Mouse (Mus musculus) limb, embryonic 13.5 days (tissue): Measurements from ENCODE around the gene Spata17. TPM values are rescaled to one million over a fixed set of nuclear protein-coding genes. Genes with fewer than 3 reads are reported as not detected.
A peak's percentile ranks its signal among the peaks of the same experiment; 100 is the strongest.

Experiments used
- ATAC-seq: fragments of 200-750 bp; cut with Nextera tagmentation; 2 replicates; pipeline ENCODE4 v1.8.0; 2017; ENCODE audit warnings: low read depth, moderate number of reproducible peaks, moderate TSS enrichment; ENCODE audit not compliant: low FRiP score
- H3K27ac ChIP-seq: fragments of 300-500 bp; sonication (generic); 2 replicates; pipeline ENCODE4 v1.5.1; 2015; ENCODE audit warnings: inconsistent platforms, mild to moderate bottlenecking, moderate library complexity
- H3K27me3 ChIP-seq: fragments of 300-500 bp; sonication (generic); 2 replicates; pipeline ENCODE4 v1.6.1; 2015; ENCODE audit warnings: mild to moderate bottlenecking, inconsistent platforms
- H3K36me3 ChIP-seq: fragments of 300-500 bp; sonication (generic); 2 replicates; pipeline ENCODE4 v1.6.1; 2015; ENCODE audit warnings: inconsistent platforms, mild to moderate bottlenecking, moderate library complexity
- H3K4me1 ChIP-seq: fragments of 300-500 bp; sonication (generic); 2 replicates; pipeline ENCODE4 v1.6.1; 2015; ENCODE audit warnings: inconsistent platforms
- H3K4me2 ChIP-seq: fragments of 300-500 bp; sonication (generic); replicated peaks from 2 replicates; pipeline ENCODE4 v1.6.1; 2015; ENCODE audit warnings: inconsistent platforms, mild to moderate bottlenecking, moderate library complexity
- H3K4me3 ChIP-seq: fragments of 300-500 bp; sonication (generic); 2 replicates; pipeline ENCODE4 v1.5.1; 2015; ENCODE audit warnings: moderate library complexity, mild to moderate bottlenecking, inconsistent platforms
- H3K9ac ChIP-seq: fragments of 300-500 bp; sonication (generic); 2 replicates; pipeline ENCODE4 v1.6.1; 2015; ENCODE audit warnings: mild to moderate bottlenecking, inconsistent platforms
- H3K9me3 ChIP-seq: fragments of 300-500 bp; sonication (generic); 2 replicates; pipeline ENCODE4 v1.6.1; 2016; ENCODE audit warnings: inconsistent platforms
- WGBS: fragments of 180-500 bp; shearing (Covaris S2); methylation state at CpG from one replicate; pipeline ENCODE4 v1.1.7; 2015; 5-methylcytosine and 5-hydroxymethylcytosine counted together
- polyA plus RNA-seq: library from polyadenylated mRNA; unstranded; fragments of >200 nt; fragmentation: Nextera tagmentation; extraction: Ambion mirVana; gene quantifications from 2 replicates; pipeline ENCODE4 v1.2.1, GENCODE M21; 2015

Gene Spata17
- 0.52 and 0.74 TPM in 2 replicates for polyA plus RNA-seq

DNA sequence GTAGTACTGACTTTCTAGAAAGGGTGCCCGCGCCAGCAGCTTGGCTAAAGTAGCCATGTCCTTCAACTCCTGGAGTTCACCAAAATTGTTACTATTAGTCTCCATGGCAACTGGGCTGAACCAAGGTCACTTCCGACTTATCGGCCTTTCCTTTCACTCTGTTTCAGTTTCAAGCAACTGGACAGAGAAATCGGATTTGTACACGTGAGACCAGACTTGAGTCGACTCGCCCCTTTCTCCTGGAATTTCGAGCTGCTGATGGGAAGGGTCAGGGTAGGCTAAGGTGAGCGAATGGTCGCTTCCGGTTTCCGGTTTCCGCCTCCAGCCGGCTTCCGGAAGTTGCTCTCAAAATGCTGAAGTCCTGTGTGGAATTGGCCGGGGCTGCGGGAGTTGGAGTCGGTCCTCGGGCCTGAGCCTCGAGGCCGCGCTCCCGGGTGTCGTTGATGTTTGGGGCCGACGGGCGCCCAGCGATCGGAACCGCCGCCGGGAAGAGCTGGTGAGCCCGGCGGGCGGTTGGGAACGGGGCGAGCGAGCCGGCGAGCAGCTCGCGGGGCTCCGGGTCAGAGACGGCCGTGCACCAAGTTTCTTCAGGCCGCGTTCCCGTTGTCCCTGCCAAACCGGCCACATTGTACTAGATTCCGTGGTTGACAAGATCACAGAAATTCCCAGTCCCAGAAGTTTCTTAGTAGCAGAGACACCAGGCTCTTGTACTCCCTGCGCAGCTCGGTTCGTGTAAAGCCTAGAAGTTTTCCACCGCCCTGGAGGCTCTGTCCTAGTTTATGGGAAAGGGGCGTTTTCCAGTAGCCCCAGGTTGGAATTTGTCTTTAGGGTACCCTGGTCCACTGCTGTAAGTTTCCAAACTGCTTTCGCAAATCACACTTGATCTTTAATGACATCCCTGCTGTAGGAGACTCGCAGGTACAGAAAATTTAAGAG, at the start of gene Spata17, which contains the start of gene Gpatch2:
Spata17 (minus strand) TSS at position 285 of the 936 bp plus-strand sequence.
Gpatch2 (plus strand) TSS at position 328 of the 936 bp plus-strand sequence.
- peak within 1 kb of the TSS; percentile 88 for H3K4me3 ChIP-seq
- peak within 1 kb of the TSS; percentile 89 for H3K9ac ChIP-seq
- peak; percentile 92 for ATAC-seq
- peak within 1 kb of the TSS; percentile 70 for H3K27ac ChIP-seq
- peak within 1 kb of the TSS; percentile 75 for H3K4me2 ChIP-seq
- H3K27me3 ChIP-seq: no peaks in the 10 kb centered on the region
- H3K36me3 ChIP-seq: no peaks in the 10 kb centered on the region; the same call in 1 of the 2 replicates
- peaks cover 10% of the 10 kb centered on the region for H3K4me1 ChIP-seq
- no peaks in the 10 kb centered on the region for H3K9me3 ChIP-seq
- WGBS: 1% methylated on average over 58 of the region's 58 CpGs

DNA sequence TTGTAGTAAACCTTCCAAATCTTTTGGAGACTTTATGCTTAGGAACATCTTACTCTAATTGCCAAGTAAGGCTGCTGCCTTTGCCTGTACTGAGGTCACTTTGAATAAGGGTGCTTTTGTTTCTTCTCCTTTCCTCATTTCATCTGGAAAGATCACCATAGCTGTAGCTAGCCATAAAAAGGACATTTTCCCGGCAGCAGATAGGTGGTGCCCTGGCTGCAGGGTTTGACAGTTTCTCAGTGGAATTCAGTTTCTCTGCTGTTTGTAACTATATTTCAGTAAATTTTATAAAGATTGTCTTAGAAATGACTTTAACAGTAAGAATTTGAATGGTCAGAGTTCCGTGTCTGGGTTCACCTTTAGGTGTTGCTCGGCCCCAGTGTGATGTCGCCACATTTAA, 43.5 kb upstream of the Spata17 start:
- WGBS: 79% methylated on average over 4 of the region's 4 CpGs
- Histone ChIP-seq H3K36me3 (0 out of 2 replicates have a peak, but pooled peaks cover 2% of the 10 kb centered on the region), H3K27me3 (no peaks in the 10 kb centered on the region), H3K9ac (no peak overlapping the region), H3K27ac (no peak overlapping the region), H3K4me2 (no peak overlapping the region), H3K4me3 (no peak overlapping the region), H3K9me3 (no peaks in the 10 kb centered on the region), H3K4me1 (peaks cover 7% of the 10 kb centered on the region; the same call in 1 of the 2 replicates)
- no peak for ATAC-seq

DNA sequence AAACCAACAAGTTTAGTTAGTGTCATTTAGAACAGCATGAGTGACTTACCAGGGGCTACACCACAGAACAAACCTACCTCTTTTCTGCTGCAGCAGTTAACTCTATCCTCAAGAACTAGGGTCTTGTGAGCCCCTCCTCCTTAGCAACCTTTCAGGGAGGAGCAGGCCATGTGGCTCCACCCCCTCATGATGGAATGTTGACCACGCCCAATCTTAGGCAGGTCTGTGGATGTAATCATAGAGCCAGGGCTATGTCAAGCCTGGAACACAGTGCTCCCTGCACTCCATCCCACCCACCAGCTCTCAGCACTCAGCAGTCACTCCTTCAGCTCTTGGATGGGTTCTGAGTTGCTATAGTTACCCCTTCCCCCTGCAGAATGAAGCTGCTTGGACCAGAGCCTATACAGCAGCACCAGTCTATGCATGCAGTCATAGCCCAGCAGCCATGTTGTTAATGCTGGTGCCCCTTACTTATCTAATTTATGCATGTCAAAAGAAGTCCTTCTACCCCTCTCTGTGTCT, 35.5 kb upstream of the Spata17 start:
- Histone ChIP-seq H3K9ac (no peak overlapping the region), H3K4me2 (no peak overlapping the region), H3K27me3 (no peaks in the 10 kb centered on the region), H3K9me3 (no peaks in the 10 kb centered on the region), H3K4me1 (no peaks in the 10 kb centered on the region), H3K4me3 (no peak overlapping the region), H3K36me3 (peaks cover 9% of the 10 kb centered on the region; the same call in 1 of the 2 replicates), H3K27ac (no peak overlapping the region)
- WGBS: 87% methylated on average over 1 of the region's 1 CpGs
- no peak for ATAC-seq

DNA sequence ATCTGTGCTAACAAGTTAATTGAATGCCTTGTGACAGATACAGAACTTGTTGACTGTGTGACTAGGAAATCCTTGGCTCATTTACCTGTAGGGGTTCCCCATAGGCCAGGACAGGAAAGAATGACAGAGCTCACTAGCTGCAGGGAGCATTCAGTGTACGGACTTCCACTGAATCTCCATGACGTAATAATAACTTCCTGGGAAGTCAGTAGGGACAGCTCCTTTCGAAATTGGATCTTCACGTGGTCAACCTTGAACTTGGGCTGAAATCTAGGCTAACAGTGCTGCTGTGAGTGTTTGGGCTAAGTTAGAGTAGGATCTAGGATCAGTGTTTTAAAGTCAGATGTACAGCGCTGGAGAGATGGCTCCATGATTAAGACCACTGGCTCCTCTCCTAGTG, 29.5 kb upstream of the Spata17 start:
- Histone ChIP-seq H3K9ac (no peak overlapping the region), H3K9me3 (no peaks in the 10 kb centered on the region), H3K27me3 (no peaks in the 10 kb centered on the region), H3K4me2 (no peak overlapping the region), H3K27ac (no peak overlapping the region), H3K4me3 (no peak overlapping the region), H3K36me3 (peaks cover 2% of the 10 kb centered on the region; the same call in 1 of the 2 replicates), H3K4me1 (no peaks in the 10 kb centered on the region)
- WGBS: 82% methylated on average over 5 of the region's 5 CpGs
- ATAC-seq: no peak

DNA sequence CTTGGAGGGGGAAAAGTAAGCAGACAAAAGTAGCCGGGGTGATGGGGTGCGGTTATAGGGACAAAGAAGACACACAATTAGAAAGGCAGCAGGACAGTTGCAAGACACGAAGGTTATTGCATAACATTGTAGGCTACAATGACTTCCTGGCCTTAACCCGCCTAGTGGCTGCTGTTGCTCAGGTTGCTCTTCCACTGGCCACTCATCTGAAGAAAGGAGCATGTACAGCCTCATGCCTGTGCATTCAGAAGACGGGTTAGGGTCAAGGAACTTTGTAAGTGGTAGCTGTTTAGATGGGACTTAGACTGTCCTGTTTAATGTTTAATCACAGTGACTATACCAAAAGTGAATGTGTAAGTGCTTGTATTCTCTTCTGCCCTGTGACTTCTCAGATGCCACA, 26.1 kb upstream of the Spata17 start:
- no peaks in the 10 kb centered on the region for H3K9me3 ChIP-seq
- ATAC-seq: no peak
- 90% methylated on average over 5 of the region's 5 CpGs for WGBS
- no peak overlapping the region for H3K27ac ChIP-seq
- peaks cover 9% of the 10 kb centered on the region for H3K36me3 ChIP-seq
- H3K27me3 ChIP-seq: no peaks in the 10 kb centered on the region
- no peak overlapping the region for H3K4me3 ChIP-seq
- no peak overlapping the region for H3K9ac ChIP-seq
- no peaks in the 10 kb centered on the region for H3K4me1 ChIP-seq
- no peak overlapping the region for H3K4me2 ChIP-seq

DNA sequence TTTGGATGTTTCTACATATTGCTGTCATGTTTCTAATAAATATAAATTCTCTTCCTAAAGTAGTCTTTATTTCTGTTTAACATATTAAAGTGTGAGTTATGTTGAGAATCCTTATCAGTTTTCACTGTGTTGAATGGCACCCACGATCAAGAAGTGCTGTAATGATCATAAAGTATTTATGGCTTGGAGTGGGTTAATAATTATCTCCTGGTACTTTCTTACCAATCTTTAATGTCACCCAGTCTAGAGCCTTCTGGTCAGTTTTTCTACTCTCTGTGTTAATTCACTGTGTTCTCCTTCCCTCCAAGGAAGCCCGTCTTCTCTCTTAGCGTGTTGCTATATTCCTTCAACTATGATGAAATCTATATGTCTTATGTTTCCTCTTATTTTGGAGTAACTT, 25.0 kb upstream of the Spata17 start:
- no peaks in the 10 kb centered on the region for H3K9me3 ChIP-seq
- no peak for ATAC-seq
- H3K4me3 ChIP-seq: no peak overlapping the region
- H3K27me3 ChIP-seq: no peaks in the 10 kb centered on the region
- H3K9ac ChIP-seq: no peak overlapping the region
- WGBS: 97% methylated on average over 3 of the region's 3 CpGs
- H3K27ac ChIP-seq: no peak overlapping the region
- H3K36me3 ChIP-seq: peaks cover 14% of the 10 kb centered on the region
- H3K4me2 ChIP-seq: no peak overlapping the region
- no peaks in the 10 kb centered on the region for H3K4me1 ChIP-seq

DNA sequence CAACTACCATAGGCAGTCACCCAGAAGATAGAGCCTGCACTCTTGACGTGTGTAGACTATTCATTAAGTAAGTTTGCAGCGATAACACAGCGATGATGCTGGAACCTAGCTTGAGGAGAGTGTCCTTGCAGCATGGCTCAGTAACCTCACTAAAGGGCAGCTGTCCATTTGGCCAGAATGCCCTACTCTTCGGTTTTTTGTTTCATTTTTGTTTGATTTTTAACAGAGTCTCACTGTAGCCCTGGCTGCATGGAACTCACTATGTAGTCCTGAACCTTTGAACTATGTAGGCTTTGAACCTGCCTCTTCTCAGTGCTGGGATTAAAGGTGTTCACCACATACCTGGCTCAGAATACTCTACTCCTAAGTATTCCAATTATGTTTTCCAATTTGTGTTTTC, 22.8 kb upstream of the Spata17 start:
- no peak overlapping the region for H3K4me2 ChIP-seq
- no peak overlapping the region for H3K4me3 ChIP-seq
- no peaks in the 10 kb centered on the region for H3K27me3 ChIP-seq
- H3K4me1 ChIP-seq: no peaks in the 10 kb centered on the region
- H3K36me3 ChIP-seq: peaks cover 28% of the 10 kb centered on the region
- 90% methylated on average over 4 of the region's 4 CpGs for WGBS
- ATAC-seq: no peak
- no peak overlapping the region for H3K9ac ChIP-seq
- H3K27ac ChIP-seq: no peak overlapping the region
- no peaks in the 10 kb centered on the region for H3K9me3 ChIP-seq

DNA sequence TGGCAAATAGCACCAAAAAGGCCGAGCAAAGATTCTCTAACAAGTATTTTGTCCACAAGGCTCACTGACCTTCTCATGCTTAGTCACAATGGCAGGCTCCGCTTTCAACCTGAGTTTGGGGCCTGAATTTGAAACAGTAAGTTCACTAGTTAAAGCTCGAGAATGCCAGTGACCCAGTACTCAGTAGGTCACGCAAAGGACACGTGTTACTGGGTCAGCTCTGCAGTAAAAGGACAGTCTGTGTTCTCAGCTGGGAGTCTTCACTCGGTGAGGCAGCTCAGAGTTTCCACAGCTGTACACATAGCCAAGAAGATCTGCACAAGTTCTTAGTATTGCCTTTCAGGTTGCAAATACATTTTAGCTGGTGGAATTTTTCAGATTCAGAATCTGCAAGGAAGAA, 21.0 kb upstream of the Spata17 start:
- Histone ChIP-seq H3K9me3 (no peaks in the 10 kb centered on the region), H3K4me2 (no peak overlapping the region), H3K27me3 (no peaks in the 10 kb centered on the region), H3K4me3 (no peak overlapping the region), H3K4me1 (no peaks in the 10 kb centered on the region), H3K27ac (no peak overlapping the region), H3K36me3 (peaks cover 32% of the 10 kb centered on the region), H3K9ac (no peak overlapping the region)
- 76% methylated on average over 6 of the region's 6 CpGs for WGBS
- no peak for ATAC-seq

DNA sequence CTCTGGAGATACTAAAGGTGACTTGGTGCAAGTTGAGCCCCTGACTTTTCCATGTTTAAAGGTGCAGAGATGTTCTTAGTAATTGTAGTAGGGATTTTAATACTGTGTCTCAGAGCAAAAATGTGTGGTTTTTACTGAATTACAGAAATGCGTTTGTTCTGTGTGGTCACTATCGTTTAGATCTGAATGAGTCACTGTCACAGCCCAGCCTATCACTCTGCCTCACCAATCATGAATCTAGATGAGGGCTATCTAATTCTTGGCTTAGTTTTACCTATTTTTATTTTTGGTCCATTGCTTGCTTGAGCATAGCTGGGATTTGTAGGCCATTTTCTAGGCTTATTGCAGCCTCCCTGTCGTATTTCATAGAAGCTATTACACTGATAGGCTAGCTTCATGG, 19.9 kb upstream of the Spata17 start:
- H3K9me3 ChIP-seq: no peaks in the 10 kb centered on the region
- 93% methylated on average over 3 of the region's 3 CpGs for WGBS
- no peak overlapping the region for H3K9ac ChIP-seq
- no peaks in the 10 kb centered on the region for H3K27me3 ChIP-seq
- no peaks in the 10 kb centered on the region for H3K4me1 ChIP-seq
- H3K27ac ChIP-seq: no peak overlapping the region
- no peak overlapping the region for H3K4me2 ChIP-seq
- H3K4me3 ChIP-seq: no peak overlapping the region
- H3K36me3 ChIP-seq: peaks cover 37% of the 10 kb centered on the region
- no peak for ATAC-seq

DNA sequence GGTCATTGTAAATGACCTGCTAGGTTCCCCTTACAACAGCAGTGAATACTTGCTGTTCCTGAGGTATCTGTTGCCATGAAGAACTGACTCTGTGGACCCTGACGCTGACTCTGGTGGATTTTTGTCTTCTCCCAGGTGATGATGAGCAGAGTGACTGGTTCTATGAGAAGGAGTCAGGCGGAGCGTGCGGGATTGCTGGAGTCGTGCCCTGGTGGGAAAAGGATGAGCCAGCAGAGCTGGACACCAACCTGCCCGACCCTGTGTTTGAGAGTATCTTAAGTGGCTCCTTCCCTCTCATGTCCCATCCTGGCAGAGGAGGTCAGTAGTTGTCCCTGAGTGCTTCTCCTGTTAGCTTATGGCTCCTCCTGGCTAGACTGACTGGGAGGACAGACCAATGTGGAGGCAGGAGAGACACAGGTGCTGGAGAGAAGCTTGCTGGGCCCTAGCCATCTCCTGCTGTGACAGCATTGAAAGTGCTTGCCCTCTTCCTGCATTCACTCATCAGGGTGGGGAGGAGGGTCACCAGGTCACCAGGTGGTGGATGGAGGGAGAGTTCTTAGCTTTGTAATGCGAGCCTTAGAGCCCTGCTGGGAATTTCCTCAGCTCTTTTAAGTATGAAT, 17.8 kb upstream of the Spata17 start:
- Histone ChIP-seq H3K4me3 (no peak overlapping the region), H3K4me1 (0 out of 2 replicates have a peak, but pooled peaks cover under 1% of the 10 kb centered on the region), H3K36me3 (peaks cover 41% of the 10 kb centered on the region), H3K27me3 (no peaks in the 10 kb centered on the region), H3K9me3 (no peaks in the 10 kb centered on the region), H3K9ac (no peak overlapping the region), H3K27ac (no peak overlapping the region), H3K4me2 (no peak overlapping the region)
- WGBS: 58% methylated on average over 7 of the region's 7 CpGs
- no peak for ATAC-seq

DNA sequence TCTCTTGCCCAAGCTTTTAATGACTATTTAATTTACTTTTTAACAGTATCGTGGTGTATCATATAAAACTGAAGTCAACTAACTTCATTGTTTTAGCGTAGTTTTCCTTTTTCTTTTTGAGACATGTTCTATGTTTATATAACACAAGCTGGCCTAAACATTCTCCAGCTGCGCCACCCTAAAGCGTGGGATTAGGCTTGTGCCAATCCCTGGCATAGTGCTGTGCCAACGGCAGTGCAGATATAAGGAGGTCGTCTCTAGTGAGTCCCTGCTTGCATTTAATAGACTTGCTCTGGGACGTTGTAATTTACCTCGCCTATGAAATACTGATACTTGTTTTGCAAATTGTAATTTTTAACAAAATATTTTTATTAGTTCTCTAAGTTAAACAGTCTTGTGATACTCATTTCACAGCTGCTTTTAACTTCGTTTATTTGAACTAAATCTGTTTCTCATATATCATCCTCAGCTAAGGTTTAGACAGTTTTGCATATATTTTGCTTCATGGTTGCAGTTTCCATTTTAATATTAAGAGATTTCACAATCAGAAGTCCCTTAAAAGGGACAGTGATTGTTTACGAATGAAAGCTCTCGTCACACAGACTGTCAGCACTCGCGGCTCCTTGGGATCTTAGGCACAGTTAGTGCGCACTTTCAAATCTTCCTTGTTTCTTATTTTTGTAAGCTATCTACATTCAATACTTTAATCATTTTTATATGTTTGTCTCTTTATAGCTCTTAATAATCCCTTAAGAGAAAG, 17.1 kb upstream of the Spata17 start:
- Histone ChIP-seq H3K4me3 (no peak overlapping the region), H3K4me1 (0 out of 2 replicates have a peak, but pooled peaks cover 6% of the 10 kb centered on the region), H3K9ac (no peak overlapping the region), H3K27ac (no peak overlapping the region), H3K36me3 (peaks cover 37% of the 10 kb centered on the region), H3K4me2 (no peak overlapping the region), H3K9me3 (no peaks in the 10 kb centered on the region), H3K27me3 (no peaks in the 10 kb centered on the region)
- ATAC-seq: no peak
- WGBS: 84% methylated on average over 14 of the region's 14 CpGs
